In the genomic region with DNA sequence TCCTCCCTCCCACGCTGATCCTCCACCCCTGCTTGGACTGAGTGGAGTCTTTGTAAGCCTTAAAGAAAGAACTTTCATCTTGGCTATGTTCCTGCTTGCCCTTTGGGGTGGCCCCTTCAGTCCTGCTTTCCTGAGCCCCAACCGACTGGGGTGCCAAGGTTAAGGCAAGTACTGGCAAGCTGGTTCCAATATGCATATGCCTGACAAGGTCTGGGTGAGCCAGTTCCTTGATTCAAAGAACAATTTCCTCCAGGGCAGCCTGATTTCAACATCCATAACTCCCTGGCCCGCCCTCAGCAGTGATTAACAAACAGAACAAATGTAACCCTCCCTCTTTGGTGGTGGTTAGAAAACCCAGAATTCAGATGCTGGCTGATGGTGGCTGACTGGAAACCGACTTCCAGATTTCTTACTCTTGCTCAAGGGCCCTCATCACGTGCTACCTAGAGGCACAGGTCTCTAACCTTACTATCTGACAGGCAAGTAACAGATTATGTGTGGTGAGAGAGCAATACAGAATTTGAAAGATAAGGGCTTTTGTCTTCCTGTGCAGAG, we compare ENCODE assay signal across 8 mouse cellular contexts. TPM values are rescaled to one million over a fixed set of nuclear protein-coding genes. Genes with fewer than 3 reads are reported as not detected.
DNase-seq lines count a peak whose midpoint lies in the region; ATAC-seq and TF ChIP-seq lines count a peak whose summit lies in the region.
"Not testable (repeated sequence)": the region's sequence is repeated elsewhere in the genome, so short reads cannot be mapped to it uniquely, and the experiment has no call there.

A gene (plus strand): TSS at position 353 of the 555 bp plus-strand sequence.

- not testable (repeated sequence) for TF ChIP-seq POLR2A in CH12.LX (IDR thresholded peaks at IDR 0.05; ENCODE audit: low read depth, low read length)

- H3K4me1 ChIP-seq in CH12.LX (ENCODE audit: control insufficient read depth in 1 of 2, insufficient read depth in 2 of 2): peaks cover 0 to 31% of the 10 kb centered on the region in 2 experiments; a peak in 3 of 4 replicates
- H3K4me1 ChIP-seq in embryonic facial prominence, embryonic 10.5 days: peaks cover 12% of the 10 kb centered on the region
- not testable (repeated sequence) for H3K4me1 ChIP-seq in hindbrain, embryonic 14.5 days (replicated peaks; ENCODE audit: control insufficient read depth, insufficient read depth, low read length)

- H3K27ac ChIP-seq in CH12.LX (ENCODE audit: insufficient read depth, low read depth): not testable (repeated sequence)
- peak within 1 kb of the TSS; percentile 35; the same call in 1 of the 2 replicates for H3K27ac ChIP-seq in embryonic facial prominence, embryonic 10.5 days (replicated peaks)
- peak within 1 kb of the TSS; percentile 54 for H3K27ac ChIP-seq in gastrocnemius, adult 2 months
- H3K27ac ChIP-seq in hindbrain, embryonic 14.5 days: peak within 1 kb of the TSS; percentile 71

- not testable (repeated sequence) for H3K4me3 ChIP-seq in CH12.LX (replicated peaks in 1 of 3; ENCODE audit: low read depth in 2 of 3, low read length in 2 of 3, poor library complexity in 1 of 3); embryonic facial prominence, embryonic 10.5 days; gastrocnemius, adult 2 months; hindbrain, embryonic 14.5 days (replicated peaks; ENCODE audit: low read length)

- not testable (repeated sequence) for H3K27me3 ChIP-seq in CH12.LX (replicated peaks); embryonic facial prominence, embryonic 10.5 days (replicated peaks; ENCODE audit: low read depth, poor library complexity, severe bottlenecking); hindbrain, embryonic 14.5 days (ENCODE audit: control insufficient read depth, insufficient read depth, low read length)

- not testable (repeated sequence) for H3K36me3 ChIP-seq in CH12.LX (replicated peaks in 1 of 2; ENCODE audit: control insufficient read depth in 1 of 2, insufficient read depth in 1 of 2, low read length in 1 of 2); embryonic facial prominence, embryonic 10.5 days (replicated peaks); hindbrain, embryonic 14.5 days (replicated peaks; ENCODE audit: control insufficient read depth, insufficient read depth)

- not testable (repeated sequence) for H3K9me3 ChIP-seq in CH12.LX (replicated peaks; ENCODE audit: low read length); embryonic facial prominence, embryonic 10.5 days; hindbrain, embryonic 14.5 days (ENCODE audit: control insufficient read depth, low read length)

- not testable (repeated sequence) for H3K9ac ChIP-seq in CH12.LX (ENCODE audit: insufficient read depth, low read depth); hindbrain, embryonic 14.5 days

- dilution Hi-C loops in CH12.LX (cut with MboI; ENCODE audit: extremely low pct_ligation_motif_present, extremely low pct_unique_long_range_greater_than_20kb, low sequenced_read_pairs): not testable (repeated sequence)

- intact Hi-C loops in gastrocnemius, adult 2 months (cut with DNase I): not testable (repeated sequence)

- in situ Hi-C loops in CH12.LX (cut with MboI; ENCODE audit: low pct_ligation_motif_present, low pct_unique_long_range_greater_than_20kb, low sequenced_read_pairs): loop anchor here (10.0 kb wide), 1 partner anchor 150 kb away; no protein-coding TSS in a partner anchor

- WGBS in embryonic facial prominence, embryonic 10.5 days: 43% methylated on average over 5 of the region's 5 CpGs
- 42% methylated on average over 4 of the region's 5 CpGs for WGBS in hindbrain, embryonic 14.5 days

- peak within 1 kb of the TSS; percentile 45 for H3K4me2 ChIP-seq in CH12.LX (ENCODE audit: insufficient read depth, low read depth, poor library complexity, severe bottlenecking)
- H3K4me2 ChIP-seq in hindbrain, embryonic 14.5 days (replicated peaks): not testable (repeated sequence)

- ATAC-seq in hindbrain, embryonic 14.5 days (ENCODE audit: low FRiP score): peak; percentile 75; the same call in 1 of the 2 replicates
- peak; percentile 84 for ATAC-seq in monocyte, adult 5-6 weeks (replicated peaks; ENCODE audit: insufficient number of reproducible peaks, low FRiP score, low TSS enrichment, poor library complexity, severe bottlenecking)

- DNase-seq in CH12.LX (ENCODE audit: extremely low read depth): not testable (repeated sequence)
- peak; percentile 8 for DNase-seq in embryonic facial prominence, embryonic 10.5 days (ENCODE audit: low spot score)
- peak; percentile 18 for DNase-seq in gastrocnemius, adult 2 months
- DNase-seq in hindbrain, embryonic 14.5 days (ENCODE audit: low spot score): peak; percentile 36
- DNase-seq in kidney, postnatal 25 days: peak; percentile 18 to 61
- peak; percentile 52 for DNase-seq in lung, postnatal 10 days
- peak; percentile 27 for DNase-seq in testis, postnatal 14 days (ENCODE audit: low spot score)

- TF ChIP-seq RAD21 in CH12.LX (IDR thresholded peaks at IDR 0.05; ENCODE audit: low read depth, low read length): not testable (repeated sequence)

- not testable (repeated sequence) for TF ChIP-seq EP300 in CH12.LX (IDR thresholded peaks at IDR 0.05; ENCODE audit: low read length)

- TF ChIP-seq CTCF in CH12.LX (conservative IDR thresholded peaks at IDR 0.05 in 1 of 2, IDR thresholded peaks at IDR 0.05 in 1 of 2; ENCODE audit: low read depth in 2 of 2, low read length in 2 of 2); gastrocnemius, adult 2 months (IDR thresholded peaks at IDR 0.05): not testable (repeated sequence)

- H3K79me2 ChIP-seq in CH12.LX (replicated peaks; ENCODE audit: control insufficient read depth, extremely low read depth, insufficient read depth, poor library complexity, severe bottlenecking): not testable (repeated sequence)

RNA-seq across cellular contexts. Expression of the gene that starts here (rescaled TPM):
- total RNA-seq in CH12.LX (2012; rRNA removed): 0.21 and 0.30 TPM in 2 replicates
- total RNA-seq in CH12.LX (2014; rRNA removed): 0.19 and 0.38 TPM in 2 replicates
- 0.43 and 0.46 TPM in 2 replicates for polyA plus RNA-seq in CH12.LX (2012; ENCODE audit: insufficient read length, low read depth)
- polyA plus RNA-seq in embryonic facial prominence, embryonic 10.5 days (2016; fragmentation: Nextera tagmentation; extraction: Ambion mirVana): 0.04 and 0.45 TPM in 2 replicates
- total RNA-seq in gastrocnemius, adult 2 months (2021): under 1 TPM; 0.10 to 0.45 TPM
- polyA plus RNA-seq in hindbrain, embryonic 14.5 days (2014; fragmentation: Nextera tagmentation; extraction: Ambion mirVana): 4.0 and 5.0 TPM in 2 replicates
- 4.1 to 13.8 TPM (median 10.6 TPM) in 3 replicates for total RNA-seq in monocyte, adult 5-6 weeks (2017)

Comparison
In these comparisons a context has a peak if more than half of its experiments do, and no peak if none do; other contexts are left out.
1. Peak in DNase-seq and H3K27ac ChIP-seq in embryonic facial prominence, embryonic 10.5 days; RNA of the gene not detected or under 1 TPM.
2. Peak in DNase-seq and H3K27ac ChIP-seq in gastrocnemius, adult 2 months; RNA of the gene not detected or under 1 TPM.